Mouse (Mus musculus) limb, embryonic 14.5 days (tissue): ENCODE measurements at regions not wholly inside any gene's neighbourhood (a gene's known extent, or its start where the extent isn't known, plus 50 kb on each side); places are given as distances from the start of the nearest gene placed in this dataset.

Source experiments
- ATAC-seq: fragments of 200-750 bp; cut with Nextera tagmentation; 2 replicates; pipeline ENCODE4 v1.8.0; 2017; ENCODE audit warnings: low read depth, moderate number of reproducible peaks, moderate TSS enrichment; ENCODE audit not compliant: low FRiP score
- DNase-seq: peaks from one replicate; pipeline ENCODE4 v3.0.0-alpha.2; 2015; ENCODE audit warnings: low spot score
- H3K27ac ChIP-seq: fragments of 300-500 bp; sonication (generic); replicated peaks from 2 replicates; pipeline ENCODE4 v1.5.1; 2014; ENCODE audit warnings: low read depth, mild to moderate bottlenecking, low read length, moderate library complexity, mixed read lengths
- H3K27me3 ChIP-seq: fragments of 300-500 bp; sonication (generic); 2 replicates; pipeline ENCODE4 v1.6.1; 2014; ENCODE audit warnings: low read length, mixed read lengths; ENCODE audit not compliant: control insufficient read depth, insufficient read depth
- H3K36me3 ChIP-seq: fragments of 300-500 bp; sonication (generic); 2 replicates; pipeline ENCODE4 v1.6.1; 2014; ENCODE audit warnings: mild to moderate bottlenecking, low read length, moderate library complexity, mixed read lengths; ENCODE audit not compliant: control insufficient read depth, insufficient read depth
- H3K4me1 ChIP-seq: fragments of 300-500 bp; sonication (generic); 2 replicates; pipeline ENCODE4 v1.6.1; 2014; ENCODE audit warnings: antibody characterized with exemption, low read length, mixed read lengths; ENCODE audit not compliant: control insufficient read depth, insufficient read depth
- H3K4me2 ChIP-seq: fragments of 300-500 bp; sonication (generic); replicated peaks from 2 replicates; pipeline ENCODE4 v1.6.1; 2014; ENCODE audit warnings: low read depth, mild to moderate bottlenecking, low read length, moderate library complexity; ENCODE audit not compliant: severe bottlenecking
- H3K4me3 ChIP-seq: fragments of 300-500 bp; sonication (generic); replicated peaks from 2 replicates; pipeline ENCODE4 v1.5.1; 2014; ENCODE audit warnings: low read length
- H3K9ac ChIP-seq: fragments of 300-500 bp; sonication (generic); 2 replicates; pipeline ENCODE4 v1.6.1; 2014; ENCODE audit warnings: mild to moderate bottlenecking, low read depth, low read length, moderate library complexity; ENCODE audit not compliant: severe bottlenecking
- H3K9me3 ChIP-seq: fragments of 300-500 bp; sonication (generic); 2 replicates; pipeline ENCODE4 v1.6.1; 2016; ENCODE audit warnings: low read length; ENCODE audit not compliant: control insufficient read depth
- POLR2A ChIP-seq: fragments of 200-500 bp; IDR thresholded peaks from 2 replicates; pipeline ENCODE4 v1.8.0; 2012; ENCODE audit warnings: inconsistent platforms, mild to moderate bottlenecking, moderate library complexity, borderline replicate concordance; ENCODE audit not compliant: insufficient read depth, insufficient read length; ENCODE audit errors: extremely low read depth
- WGBS: fragments of 180-500 bp; shearing (Covaris S2); extraction: QIAGEN DNeasy Blood & Tissue Kit; methylation state at CpG from one replicate; pipeline ENCODE4 v1.1.7; 2014; 5-methylcytosine and 5-hydroxymethylcytosine counted together

DNA sequence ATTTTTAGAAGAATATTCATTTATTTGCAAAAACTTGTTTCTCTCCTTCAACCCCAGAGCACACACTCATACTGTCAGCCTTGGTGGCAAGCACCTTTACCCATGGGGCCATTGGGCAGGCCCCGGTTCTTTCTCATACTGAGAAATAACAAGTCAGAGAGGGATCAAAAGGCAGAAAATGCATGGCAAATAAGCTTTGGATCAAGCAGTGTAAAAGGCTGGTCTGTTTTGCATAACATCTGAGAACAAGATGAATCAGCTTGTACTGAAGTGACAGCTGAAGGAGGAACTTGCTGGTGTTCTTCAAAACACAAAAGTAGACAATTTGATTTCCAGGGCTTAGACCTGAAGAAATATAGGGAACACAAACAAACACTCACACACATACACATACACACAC, 74.6 kb upstream of the Ppm1h start:
- Histone ChIP-seq H3K9me3 (no peaks in the 10 kb centered on the region), H3K4me1 (no peaks in the 10 kb centered on the region), H3K4me2 (no peak overlapping the region), H3K36me3 (no peaks in the 10 kb centered on the region), H3K27me3 (no peaks in the 10 kb centered on the region), H3K27ac (no peak overlapping the region), H3K9ac (no peak overlapping the region), H3K4me3 (no peak overlapping the region)
- ATAC-seq: no peak
- DNase-seq: no peak
- no peak for TF ChIP-seq POLR2A
- 56% methylated on average over 1 of the region's 1 CpGs for WGBS

DNA sequence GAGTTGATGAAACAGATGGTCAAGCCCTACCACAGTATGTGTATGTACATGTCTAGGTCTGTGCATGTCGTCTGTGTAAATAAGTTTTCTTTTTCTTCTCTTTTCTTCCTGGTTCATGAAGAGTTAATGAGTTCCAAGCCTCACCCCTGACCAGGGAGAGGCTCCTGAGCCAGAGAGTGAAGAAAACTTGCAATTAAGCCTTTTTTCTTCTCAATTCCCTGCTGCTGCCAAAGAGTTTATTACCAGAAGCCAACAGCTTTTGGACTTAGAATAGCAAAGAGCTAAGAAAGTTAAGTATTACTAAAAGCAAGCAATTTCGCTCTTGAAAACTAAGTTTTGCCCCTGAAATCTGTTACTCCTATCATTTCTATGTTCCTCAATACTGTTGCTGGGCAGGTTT, 65.3 kb upstream of the Ppm1h start:
- H3K36me3 ChIP-seq: no peaks in the 10 kb centered on the region
- no peak overlapping the region for H3K9ac ChIP-seq
- H3K4me3 ChIP-seq: no peak overlapping the region
- no peak for DNase-seq
- no peak for ATAC-seq
- no peak for TF ChIP-seq POLR2A
- 48% methylated on average over 2 of the region's 2 CpGs for WGBS
- H3K27ac ChIP-seq: no peak overlapping the region
- no peaks in the 10 kb centered on the region for H3K9me3 ChIP-seq
- no peak overlapping the region for H3K4me2 ChIP-seq
- no peaks in the 10 kb centered on the region for H3K27me3 ChIP-seq
- peaks cover 3% of the 10 kb centered on the region; the same call in 1 of the 2 replicates for H3K4me1 ChIP-seq

DNA sequence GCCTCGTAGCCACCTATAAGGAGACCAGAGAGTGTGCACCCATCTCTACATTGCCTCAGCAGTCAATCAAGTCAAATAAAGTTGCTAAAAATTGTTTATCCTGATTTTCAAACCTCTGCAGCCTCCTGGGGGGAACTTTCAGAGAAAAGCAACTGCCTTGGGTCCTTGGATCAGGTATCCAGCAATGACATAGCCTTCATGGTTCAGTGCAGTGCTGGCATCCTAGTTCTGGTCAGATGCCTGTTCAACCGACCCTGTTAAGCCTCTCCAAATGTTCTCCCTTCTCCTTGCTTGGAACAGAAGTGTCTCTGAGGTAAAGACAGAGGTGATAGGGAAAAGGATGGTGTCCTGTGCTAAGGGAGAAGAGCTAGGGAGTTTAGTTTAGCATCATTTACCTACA, 64.7 kb upstream of the Ppm1h start:
- Histone ChIP-seq H3K9ac (no peak overlapping the region), H3K9me3 (no peaks in the 10 kb centered on the region), H3K4me1 (peaks cover 3% of the 10 kb centered on the region; the same call in 1 of the 2 replicates), H3K4me2 (no peak overlapping the region), H3K27me3 (no peaks in the 10 kb centered on the region), H3K27ac (no peak overlapping the region), H3K36me3 (no peaks in the 10 kb centered on the region), H3K4me3 (no peak overlapping the region)
- WGBS: 60% methylated on average over 2 of the region's 2 CpGs
- no peak for TF ChIP-seq POLR2A
- DNase-seq: no peak
- ATAC-seq: no peak

GRCm38 (mm10) chr10:122614720-122615119, 63.8 kb upstream of the Ppm1h start:
- Histone ChIP-seq H3K9ac (no peak overlapping the region), H3K4me2 (no peak overlapping the region), H3K36me3 (no peaks in the 10 kb centered on the region), H3K4me3 (no peak overlapping the region), H3K27ac (no peak overlapping the region), H3K27me3 (no peaks in the 10 kb centered on the region), H3K9me3 (no peaks in the 10 kb centered on the region), H3K4me1 (peaks cover 3% of the 10 kb centered on the region; the same call in 1 of the 2 replicates)
- ATAC-seq (no peak), DNase-seq (no peak)
- 56% methylated on average over 3 of the region's 3 CpGs for WGBS
- TF ChIP-seq POLR2A: no peak

DNA sequence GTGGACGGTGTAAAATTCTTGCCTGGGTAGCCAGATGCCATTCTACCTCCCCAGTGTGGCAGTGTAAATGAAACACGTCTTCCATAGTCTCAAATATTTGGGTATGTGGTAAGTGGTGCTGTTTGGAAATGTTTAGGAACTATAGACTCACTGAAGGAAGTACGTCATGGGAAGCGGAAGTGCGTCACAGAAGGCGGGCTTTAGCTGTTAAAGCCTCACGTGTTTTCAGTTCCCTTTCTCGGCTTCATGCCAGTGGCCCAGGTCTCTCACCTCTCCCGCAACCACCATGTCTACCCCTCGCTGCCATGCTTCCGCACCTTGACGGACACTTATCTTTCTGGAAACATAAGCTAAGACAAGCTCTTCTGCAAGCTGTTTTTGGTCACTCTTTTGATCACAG, 62.9 kb upstream of the Ppm1h start:
- ATAC-seq (no peak), DNase-seq (no peak)
- TF ChIP-seq POLR2A: no peak
- Histone ChIP-seq H3K36me3 (no peaks in the 10 kb centered on the region), H3K9ac (no peak overlapping the region), H3K9me3 (no peaks in the 10 kb centered on the region), H3K4me2 (no peak overlapping the region), H3K27ac (no peak overlapping the region), H3K27me3 (no peaks in the 10 kb centered on the region), H3K4me1 (peaks cover 3% of the 10 kb centered on the region; the same call in 1 of the 2 replicates), H3K4me3 (no peak overlapping the region)
- 90% methylated on average over 12 of the region's 12 CpGs for WGBS

GRCm38 (mm10) chr10:122616385-122616784, 62.2 kb upstream of the Ppm1h start:
- Histone ChIP-seq H3K27ac (no peak overlapping the region), H3K36me3 (no peaks in the 10 kb centered on the region), H3K4me2 (no peak overlapping the region), H3K9me3 (no peaks in the 10 kb centered on the region), H3K9ac (no peak overlapping the region), H3K4me1 (peaks cover 3% of the 10 kb centered on the region; the same call in 1 of the 2 replicates), H3K4me3 (no peak overlapping the region), H3K27me3 (no peaks in the 10 kb centered on the region)
- DNase-seq (no peak), ATAC-seq (no peak)
- TF ChIP-seq POLR2A: no peak
- 75% methylated on average over 6 of the region's 6 CpGs for WGBS
